Mouse (Mus musculus) megakaryocyte, embryonic 14.5 days (primary cell): ENCODE results near the gene Fmo6. TPM values are rescaled to one million over a fixed set of nuclear protein-coding genes. Genes with fewer than 3 reads are reported as not detected.

Source experiments
- H3K27me3 ChIP-seq: replicated peaks from 2 replicates; pipeline ENCODE3; 2012; ENCODE audit warnings: inconsistent platforms
- H3K36me3 ChIP-seq: replicated peaks from 2 replicates; pipeline ENCODE3; 2012; ENCODE audit warnings: low read length, inconsistent platforms, mixed read lengths
- H3K4me1 ChIP-seq: 2 replicates; pipeline ENCODE4 v1.6.1; 2012; ENCODE audit warnings: inconsistent platforms
- H3K4me3 ChIP-seq: replicated peaks from 2 replicates; pipeline ENCODE3; 2012; ENCODE audit warnings: moderate library complexity, mild to moderate bottlenecking, inconsistent platforms
- H3K9me3 ChIP-seq: 2 replicates; pipeline ENCODE4 v1.6.1; 2012; ENCODE audit warnings: inconsistent platforms
- FLI1 ChIP-seq: IDR thresholded peaks from 2 replicates; pipeline ENCODE4 v1.6.1; 2012; ENCODE audit warnings: low read length, inconsistent platforms, mixed read lengths
- GATA1 ChIP-seq: IDR thresholded peaks from 3 replicates; pipeline ENCODE4 v1.6.1; 2012; ENCODE audit warnings: mixed read lengths, low read length, inconsistent platforms, borderline replicate concordance
- polyA plus RNA-seq: library from polyadenylated mRNA; stranded (reverse); fragments of >175 nt; gene quantifications from 2 replicates; pipeline ENCODE4 v1.2.3, GENCODE M21; 2012; ENCODE audit warnings: low replicate concordance; ENCODE audit not compliant: insufficient read depth

Gene Fmo6
- not detected in 2 replicates for polyA plus RNA-seq

GRCm38 (mm10) chr1:162937415-162937814 lies at the start of gene Fmo6:
Fmo6 (minus strand) TSS chr1:162937515.
- H3K4me3 ChIP-seq: no peak within 1 kb of the TSS
- peaks cover 3% of the 10 kb centered on the region; the same call in 1 of the 2 replicates for H3K9me3 ChIP-seq
- no peaks in the 10 kb centered on the region for H3K4me1 ChIP-seq
- TF ChIP-seq FLI1 (no peak), GATA1 (no peak)
- no peaks in the 10 kb centered on the region for H3K27me3 ChIP-seq
- H3K36me3 ChIP-seq: no peaks in the 10 kb centered on the region

- H3K36me3 ChIP-seq: no peaks in the 10 kb centered on the region
Observed at GRCm38 (mm10) chr1:162986777-162987176, 49.5 kb upstream of the Fmo6 start.

GRCm38 (mm10) chr1:162986121-162986748 lies 48.9 kb upstream of the Fmo6 start:
- no peaks in the 10 kb centered on the region for H3K27me3 ChIP-seq
- no peaks in the 10 kb centered on the region for H3K36me3 ChIP-seq
- no peaks in the 10 kb centered on the region for H3K4me1 ChIP-seq
- TF ChIP-seq FLI1 (no peak), GATA1 (no peak)
- peaks cover 9% of the 10 kb centered on the region for H3K9me3 ChIP-seq
- H3K4me3 ChIP-seq: no peak overlapping the region

More at GRCm38 (mm10) chr1:162986777-162987176, 49.5 kb upstream of the Fmo6 start:
- Histone ChIP-seq H3K27me3 (no peaks in the 10 kb centered on the region), H3K9me3 (peaks cover 11% of the 10 kb centered on the region), H3K4me3 (no peak overlapping the region), H3K4me1 (no peaks in the 10 kb centered on the region)
- no peak for TF ChIP-seq FLI1

GRCm38 (mm10) chr1:162984428-162984827 lies 47.1 kb upstream of the Fmo6 start, which contains the start of gene Fmo3:
Fmo3 (minus strand) TSS chr1:162984528.
- no peak within 1 kb of the TSS for H3K4me3 ChIP-seq
- no peak for TF ChIP-seq GATA1
- no peak for TF ChIP-seq FLI1
- H3K4me1 ChIP-seq: no peaks in the 10 kb centered on the region
- no peaks in the 10 kb centered on the region for H3K36me3 ChIP-seq
- no peaks in the 10 kb centered on the region for H3K27me3 ChIP-seq
- peaks cover 6% of the 10 kb centered on the region for H3K9me3 ChIP-seq

- H3K9me3 ChIP-seq: peaks cover 16% of the 10 kb centered on the region
- H3K27me3 ChIP-seq: no peaks in the 10 kb centered on the region
- H3K36me3 ChIP-seq: no peaks in the 10 kb centered on the region
- TF ChIP-seq GATA1 (no peak), FLI1 (no peak)
- no peaks in the 10 kb centered on the region for H3K4me1 ChIP-seq
- no peak overlapping the region for H3K4me3 ChIP-seq
Observed at GRCm38 (mm10) chr1:162963556-162963955, 26.2 kb upstream of the Fmo6 start.

GRCm38 (mm10) chr1:162957422-162957821 lies 20.1 kb upstream of the Fmo6 start:
- peaks cover 8% of the 10 kb centered on the region for H3K9me3 ChIP-seq
- TF ChIP-seq FLI1 (no peak), GATA1 (no peak)
- no peaks in the 10 kb centered on the region for H3K36me3 ChIP-seq
- H3K4me1 ChIP-seq: no peaks in the 10 kb centered on the region
- no peaks in the 10 kb centered on the region for H3K27me3 ChIP-seq
- H3K4me3 ChIP-seq: no peak overlapping the region

GRCm38 (mm10) chr1:162953079-162953478 lies 15.8 kb upstream of the Fmo6 start:
- Histone ChIP-seq H3K9me3 (peaks cover 3% of the 10 kb centered on the region), H3K36me3 (no peaks in the 10 kb centered on the region), H3K4me1 (no peaks in the 10 kb centered on the region), H3K27me3 (no peaks in the 10 kb centered on the region), H3K4me3 (no peak overlapping the region)
- TF ChIP-seq GATA1: no peak
- TF ChIP-seq FLI1: no peak

GRCm38 (mm10) chr1:162949763-162950162 lies 12.4 kb upstream of the Fmo6 start:
- Histone ChIP-seq H3K4me1 (no peaks in the 10 kb centered on the region), H3K9me3 (no peaks in the 10 kb centered on the region), H3K36me3 (no peaks in the 10 kb centered on the region), H3K27me3 (no peaks in the 10 kb centered on the region), H3K4me3 (no peak overlapping the region)
- TF ChIP-seq FLI1 (no peak), GATA1 (no peak)

- H3K4me1 ChIP-seq: no peaks in the 10 kb centered on the region
- TF ChIP-seq GATA1: no peak
- no peaks in the 10 kb centered on the region for H3K9me3 ChIP-seq
- H3K36me3 ChIP-seq: no peaks in the 10 kb centered on the region
- no peak overlapping the region for H3K4me3 ChIP-seq
- no peaks in the 10 kb centered on the region for H3K27me3 ChIP-seq
Observed at GRCm38 (mm10) chr1:162947934-162948333, 10.6 kb upstream of the Fmo6 start.

GRCm38 (mm10) chr1:162946837-162947558 lies 9.7 kb upstream of the Fmo6 start:
- TF ChIP-seq GATA1 (no peak), FLI1 (no peak)

GRCm38 (mm10) chr1:162943700-162944099 lies 6.4 kb upstream of the Fmo6 start:
- peaks cover 3% of the 10 kb centered on the region; the same call in 1 of the 2 replicates for H3K9me3 ChIP-seq

More at GRCm38 (mm10) chr1:162946837-162947558, 9.7 kb upstream of the Fmo6 start:
- no peaks in the 10 kb centered on the region for H3K4me1 ChIP-seq
- no peak overlapping the region for H3K4me3 ChIP-seq
- no peaks in the 10 kb centered on the region for H3K27me3 ChIP-seq
- H3K36me3 ChIP-seq: no peaks in the 10 kb centered on the region
- H3K9me3 ChIP-seq: no peaks in the 10 kb centered on the region

More at GRCm38 (mm10) chr1:162943700-162944099, 6.4 kb upstream of the Fmo6 start:
- TF ChIP-seq FLI1 (no peak), GATA1 (no peak)
- H3K27me3 ChIP-seq: no peaks in the 10 kb centered on the region
- H3K36me3 ChIP-seq: no peaks in the 10 kb centered on the region
- H3K4me3 ChIP-seq: no peak overlapping the region
- H3K4me1 ChIP-seq: no peaks in the 10 kb centered on the region
